Mouse (Mus musculus): Measurements from ENCODE around the gene Kif23.
A peak's percentile ranks its signal among the peaks of the same experiment; 100 is the strongest.

Kif23 gene

DNA sequence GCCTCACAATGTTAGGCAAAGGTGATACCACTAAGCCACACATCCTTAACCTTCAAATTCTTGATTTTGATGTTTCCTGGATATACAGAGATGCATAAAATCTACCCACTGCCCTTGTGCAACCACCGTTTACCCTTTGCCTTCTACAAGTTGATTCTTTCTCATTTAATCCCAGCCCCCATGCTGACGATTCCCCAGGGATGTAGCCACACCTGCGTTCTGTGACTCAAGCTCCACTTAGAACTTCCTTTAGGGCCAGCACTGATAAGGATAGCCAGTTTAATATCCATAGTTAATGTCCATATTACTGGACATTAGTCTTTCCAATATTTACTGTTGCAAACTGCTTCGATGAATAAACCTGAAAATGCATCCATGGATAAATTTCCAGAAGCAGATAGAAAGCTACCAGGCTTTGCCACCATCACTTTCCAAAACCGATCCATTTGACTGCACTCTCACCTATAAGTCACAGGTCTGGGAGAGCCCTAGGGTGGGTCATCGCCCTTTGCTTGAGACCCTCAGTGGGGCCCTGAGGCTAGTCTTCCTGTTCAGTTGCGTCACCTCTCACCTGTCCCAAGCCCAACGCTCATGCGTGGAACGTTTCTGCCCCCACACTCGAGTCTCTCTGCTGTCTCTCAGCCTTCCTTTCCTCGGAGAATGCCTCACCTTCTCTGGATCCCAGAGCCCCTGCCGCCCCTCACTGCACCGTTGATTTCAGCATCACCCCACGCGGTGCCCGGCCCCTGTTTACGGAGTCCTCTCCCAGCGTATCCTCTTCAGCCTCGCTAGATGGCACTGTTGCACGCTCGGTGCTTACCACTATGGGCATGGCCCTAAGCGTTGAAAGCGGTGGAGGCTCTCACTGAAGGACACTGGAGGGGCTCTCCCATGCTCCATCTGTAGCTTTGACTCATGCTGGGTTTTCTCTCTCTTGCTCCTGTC lies 1.1 kb upstream of the Kif23 start:
- peak; percentile 60 to 77 for DNase-seq (ENCODE audit: low spot score in 2 of 2)

DNA sequence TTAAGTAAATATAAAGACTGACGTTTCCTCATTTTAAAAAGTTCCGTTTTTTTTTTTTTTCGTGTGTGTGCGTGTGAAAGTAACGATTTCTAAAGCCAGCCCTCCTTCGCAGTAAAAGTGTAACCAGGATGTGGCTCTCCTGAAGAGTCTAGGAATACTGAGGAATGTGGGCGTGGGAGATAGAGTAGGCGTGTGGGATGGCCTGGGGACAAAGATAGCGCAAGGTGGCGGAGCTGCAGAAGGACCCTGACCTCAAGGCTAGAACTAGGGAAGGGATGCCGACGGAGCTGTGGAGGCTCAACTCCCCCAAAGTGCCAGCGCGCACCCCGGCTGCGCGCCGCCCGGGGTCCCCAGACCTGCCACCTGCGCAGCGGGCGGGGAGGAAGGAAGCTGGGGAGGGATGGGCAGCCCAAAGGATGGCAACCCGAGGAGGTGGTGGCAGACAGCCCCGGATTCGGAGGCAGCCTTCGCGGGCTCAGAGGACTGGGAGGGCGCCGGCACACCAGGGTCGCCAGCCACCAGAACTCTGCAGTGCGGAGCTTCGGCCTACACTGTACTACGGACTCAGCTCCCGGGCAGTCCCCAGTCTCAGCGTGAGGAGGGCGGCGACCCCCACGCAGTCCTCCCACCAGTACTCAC lies 482 bp downstream of the Kif23 start:
- DNase-seq (ENCODE audit: low spot score in 2 of 2) = no peak

DNA sequence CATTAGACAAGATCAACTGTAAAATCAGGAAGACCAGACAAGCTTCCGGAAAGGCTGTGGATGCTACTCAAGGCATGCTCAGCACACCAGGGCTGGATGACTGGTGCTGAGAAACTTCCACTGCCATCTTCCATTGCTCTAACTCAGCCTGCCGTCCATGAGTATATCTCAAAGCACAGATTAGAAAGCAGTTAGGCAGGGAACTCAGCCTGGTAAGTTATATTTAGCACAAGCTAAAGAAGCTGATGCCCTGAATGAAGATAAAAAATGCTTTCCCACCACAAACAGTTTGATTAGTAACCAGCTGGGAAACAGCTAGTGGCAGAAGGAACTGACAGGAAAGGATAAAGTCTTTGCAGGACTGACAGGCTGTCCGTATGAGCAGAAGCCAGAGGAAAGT lies 5.5 kb downstream of the Kif23 start:
- no peak for DNase-seq (ENCODE audit: low spot score in 2 of 2)

DNA sequence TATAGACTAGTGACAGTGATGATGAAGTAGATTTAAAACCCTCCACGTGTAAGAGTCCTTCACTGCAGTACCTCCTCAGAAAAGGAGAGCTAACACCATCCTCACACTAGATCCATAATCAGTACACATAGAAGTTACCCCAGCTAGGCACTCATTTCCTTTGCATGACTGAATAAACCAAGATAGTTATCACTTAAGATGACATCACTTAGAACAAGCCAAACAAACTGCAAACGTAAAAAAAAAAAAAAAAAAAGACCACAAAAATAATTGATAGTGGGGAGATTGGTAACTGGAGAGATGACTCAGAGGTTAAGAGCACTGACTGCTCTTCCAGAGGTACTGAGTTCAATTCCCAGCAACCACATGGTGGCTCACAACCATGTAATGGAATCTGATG lies 13.2 kb downstream of the Kif23 start:
- no peak for DNase-seq (ENCODE audit: low spot score in 2 of 2)

DNA sequence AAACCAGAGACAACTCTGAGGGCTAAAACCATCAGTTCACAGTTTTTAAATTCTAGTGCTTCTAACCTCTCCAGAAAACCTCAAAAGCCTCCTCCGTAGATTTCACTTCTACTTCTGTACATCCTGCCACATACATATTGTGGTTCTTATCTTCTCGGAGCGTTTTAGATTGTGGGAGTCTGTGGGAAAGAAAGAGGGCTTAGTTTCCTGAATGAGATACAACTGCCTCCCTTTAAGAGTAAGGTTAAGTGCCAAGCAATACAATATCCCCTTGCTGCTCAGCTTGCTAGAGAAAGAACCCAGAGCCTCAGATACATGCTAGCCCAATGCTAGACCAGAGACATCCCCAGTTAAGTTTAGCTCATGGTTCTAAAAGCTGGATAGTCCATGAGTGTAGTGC lies 14.6 kb downstream of the Kif23 start:
- no peak for DNase-seq (ENCODE audit: low spot score in 2 of 2)

DNA sequence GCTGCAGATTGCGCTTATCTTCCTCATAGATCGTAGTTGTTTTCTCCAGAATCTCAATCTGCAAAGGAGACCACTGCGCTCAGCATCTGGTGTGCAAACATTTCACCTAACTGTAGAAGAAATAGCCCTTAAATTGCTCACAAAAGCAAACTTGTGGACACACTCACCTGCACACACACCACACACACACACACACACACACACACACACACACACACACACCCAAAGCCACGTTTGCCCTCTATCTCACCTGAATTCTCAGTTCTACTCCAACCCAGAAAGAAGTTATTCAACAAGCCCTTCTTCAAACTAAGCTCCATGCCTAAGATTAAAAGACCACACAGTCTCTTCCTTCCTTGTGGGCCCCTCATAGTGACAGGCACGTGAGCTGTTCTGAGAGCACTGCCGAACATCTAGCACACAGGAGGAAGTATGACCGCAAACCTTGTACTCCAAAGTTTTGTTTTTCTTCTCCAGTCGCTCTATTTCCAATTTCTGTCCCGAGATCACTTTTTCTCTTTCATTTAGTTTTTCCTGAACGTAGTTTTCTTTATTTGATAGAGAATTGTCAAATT lies 21.4 kb downstream of the Kif23 start:
- no peak for DNase-seq (ENCODE audit: low spot score in 2 of 2)

DNA sequence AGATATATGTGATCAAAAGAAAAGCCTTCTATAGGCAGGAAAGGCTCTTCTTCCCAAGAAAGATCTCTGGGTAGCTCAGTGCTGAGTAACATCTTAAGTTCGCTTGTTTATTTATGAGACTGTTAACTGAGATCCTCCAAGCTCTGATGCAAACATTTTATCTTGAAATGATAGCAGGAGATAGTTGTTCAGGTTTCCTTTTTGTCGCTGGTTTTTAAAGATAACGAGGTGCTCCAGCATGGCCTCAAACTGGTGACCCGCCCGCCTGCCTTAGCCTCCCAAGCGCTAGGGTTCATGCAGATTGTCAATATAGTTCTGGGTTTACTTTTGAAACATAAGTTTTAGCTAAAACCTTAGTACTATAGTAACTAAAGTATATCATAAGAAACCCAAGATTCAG lies 26.2 kb downstream of the Kif23 start:
- no peak for DNase-seq (ENCODE audit: low spot score in 2 of 2)

DNA sequence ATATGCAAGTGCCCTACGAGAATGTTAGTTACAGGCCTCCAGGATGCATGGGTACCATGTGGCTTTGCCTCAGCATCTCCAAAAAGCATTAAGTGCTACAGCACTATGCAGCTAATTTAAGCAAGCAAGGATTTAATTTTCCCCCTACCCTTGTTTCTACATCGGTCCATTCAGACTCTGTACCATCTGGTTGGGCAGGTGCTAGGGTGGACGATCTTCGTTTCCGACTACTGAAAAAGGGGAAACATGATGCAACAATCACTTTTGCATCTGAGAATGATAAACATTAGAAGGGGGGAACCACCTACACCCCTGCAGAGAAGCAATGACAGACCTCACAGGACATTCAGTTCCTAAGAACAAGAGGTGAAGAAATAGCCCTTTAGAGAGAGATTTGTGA lies 27.1 kb downstream of the Kif23 start:
- no peak for DNase-seq (ENCODE audit: low spot score in 2 of 2)

DNA sequence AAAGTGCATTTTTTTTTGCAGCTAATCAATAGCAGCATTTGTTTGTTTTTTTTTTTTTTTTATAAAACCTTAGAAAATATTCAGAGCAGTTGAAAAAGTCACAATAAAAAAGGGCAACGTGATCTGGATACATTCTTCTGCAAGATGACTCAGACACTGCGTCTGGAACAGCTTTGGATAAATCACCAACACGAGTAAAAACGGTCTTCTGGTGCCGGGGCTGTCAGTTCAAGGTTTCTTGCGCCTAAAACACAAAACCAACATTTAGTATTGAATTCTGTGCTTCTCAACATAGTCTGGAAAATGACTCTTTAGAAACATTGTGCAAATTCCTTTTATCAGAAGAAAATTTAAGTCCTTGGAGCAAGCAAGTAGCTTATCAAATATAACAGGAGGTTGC lies 29.1 kb downstream of the Kif23 start:
- DNase-seq (ENCODE audit: low spot score in 2 of 2) = no peak

DNA sequence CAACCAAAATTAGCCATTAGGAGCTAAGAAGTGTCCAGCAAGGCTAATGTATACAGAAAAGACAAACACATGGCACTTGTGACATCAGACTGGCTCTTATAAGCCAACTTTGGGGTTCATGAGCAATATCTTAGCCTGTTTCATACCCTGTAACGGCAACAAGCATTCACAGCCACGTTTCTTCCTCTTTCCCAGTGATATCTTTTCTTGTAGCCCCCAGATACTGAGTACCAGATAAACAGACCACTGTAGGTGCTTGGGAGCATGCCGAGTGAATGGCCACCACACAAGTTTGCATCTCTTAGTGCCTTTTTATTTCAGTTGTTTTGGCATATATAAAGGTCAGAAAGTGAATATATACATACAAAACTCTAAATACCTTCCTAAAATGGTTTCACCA lies 29.6 kb downstream of the Kif23 start:
- no peak for DNase-seq (ENCODE audit: low spot score in 2 of 2)

DNA sequence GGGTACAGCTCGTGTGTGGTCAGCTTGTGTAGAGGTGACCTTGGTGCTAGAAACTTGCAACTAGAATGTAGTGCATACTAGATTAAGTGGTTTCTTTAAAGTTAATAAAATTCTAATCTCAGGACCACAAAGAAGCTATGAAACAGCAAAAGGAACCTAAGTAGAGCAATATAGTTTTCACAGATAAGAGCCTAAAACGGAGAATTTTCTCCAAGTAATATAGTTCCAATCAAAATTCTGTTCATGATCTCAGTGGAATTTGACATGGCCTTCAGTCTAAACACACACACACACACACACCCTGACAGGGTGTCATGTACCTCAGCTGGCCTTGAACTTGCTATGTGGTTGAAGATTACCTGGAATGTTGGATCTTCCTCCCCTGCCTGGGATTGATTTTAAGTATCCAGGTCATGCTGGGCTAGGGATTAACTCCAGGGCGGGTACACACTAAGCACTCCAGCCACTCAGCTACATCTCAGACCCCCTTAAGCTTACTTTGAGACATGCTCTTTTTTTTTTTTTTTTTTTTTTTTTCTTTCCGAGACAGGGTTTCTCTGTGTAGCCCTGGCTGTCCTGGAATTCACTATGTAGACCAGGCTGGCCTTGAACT lies 31.1 kb downstream of the Kif23 start:
- no peak for DNase-seq (ENCODE audit: low spot score in 2 of 2)

DNA sequence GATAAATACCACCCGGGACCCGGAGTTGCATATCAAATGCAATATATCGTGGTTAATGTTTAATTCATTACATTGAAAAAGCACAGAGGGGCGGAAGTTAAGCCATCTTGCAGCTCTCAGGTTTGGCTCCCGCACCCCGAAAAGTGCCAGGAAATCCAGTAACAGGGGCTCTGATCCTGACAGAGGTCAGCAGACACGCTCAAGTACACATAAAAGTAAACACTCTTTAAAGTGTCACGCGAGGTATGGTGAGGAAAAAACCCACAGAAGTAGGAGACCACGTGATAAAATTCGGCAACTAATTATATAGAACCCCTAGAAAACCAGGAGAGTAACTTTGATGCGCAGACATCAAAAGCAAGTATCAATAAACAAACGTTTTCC lies 31.7 kb downstream of the Kif23 start:
- DNase-seq (ENCODE audit: low spot score in 2 of 2) = no peak

DNA sequence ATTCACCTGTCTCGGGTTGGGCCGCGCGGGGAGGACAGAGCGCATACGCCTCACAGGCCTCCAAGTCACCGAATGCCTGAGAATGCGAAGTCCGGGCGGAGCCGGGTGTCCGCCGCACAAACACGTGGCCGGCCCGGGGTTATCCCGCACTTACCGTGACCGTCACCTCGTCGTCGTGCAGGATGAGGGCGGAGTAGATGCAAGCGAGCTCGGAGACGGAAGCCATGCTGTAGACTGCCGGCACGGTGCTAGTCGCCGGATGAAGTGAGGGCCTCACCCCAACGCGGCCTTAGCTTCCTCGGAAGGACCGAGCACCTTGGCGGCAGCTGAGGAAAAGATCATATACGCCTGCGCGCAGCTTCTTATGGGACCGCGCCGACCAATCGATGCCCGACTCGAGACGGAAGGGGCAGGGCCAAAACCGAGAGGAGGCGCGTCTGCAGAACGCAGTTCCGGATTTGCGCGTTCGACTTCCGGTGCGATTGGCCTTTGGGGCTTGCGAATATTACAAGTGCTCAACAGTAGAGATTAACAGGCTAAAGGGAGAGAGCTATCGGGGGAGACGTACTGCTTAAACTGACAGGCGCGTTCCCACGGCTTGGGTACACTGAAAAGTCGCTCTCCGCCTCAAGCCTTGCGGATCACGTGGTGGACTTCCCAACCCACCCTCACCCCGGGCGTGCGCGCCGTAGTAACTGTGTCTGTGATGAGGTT lies 32.2 kb downstream of the Kif23 start, which contains the start of gene Rplp1:
Gene Rplp1, minus strand, starts transcription at position 340 of the 714 bp plus-strand sequence.
- DNase-seq (ENCODE audit: low spot score in 2 of 2) = peak; percentile 90 to 92

DNA sequence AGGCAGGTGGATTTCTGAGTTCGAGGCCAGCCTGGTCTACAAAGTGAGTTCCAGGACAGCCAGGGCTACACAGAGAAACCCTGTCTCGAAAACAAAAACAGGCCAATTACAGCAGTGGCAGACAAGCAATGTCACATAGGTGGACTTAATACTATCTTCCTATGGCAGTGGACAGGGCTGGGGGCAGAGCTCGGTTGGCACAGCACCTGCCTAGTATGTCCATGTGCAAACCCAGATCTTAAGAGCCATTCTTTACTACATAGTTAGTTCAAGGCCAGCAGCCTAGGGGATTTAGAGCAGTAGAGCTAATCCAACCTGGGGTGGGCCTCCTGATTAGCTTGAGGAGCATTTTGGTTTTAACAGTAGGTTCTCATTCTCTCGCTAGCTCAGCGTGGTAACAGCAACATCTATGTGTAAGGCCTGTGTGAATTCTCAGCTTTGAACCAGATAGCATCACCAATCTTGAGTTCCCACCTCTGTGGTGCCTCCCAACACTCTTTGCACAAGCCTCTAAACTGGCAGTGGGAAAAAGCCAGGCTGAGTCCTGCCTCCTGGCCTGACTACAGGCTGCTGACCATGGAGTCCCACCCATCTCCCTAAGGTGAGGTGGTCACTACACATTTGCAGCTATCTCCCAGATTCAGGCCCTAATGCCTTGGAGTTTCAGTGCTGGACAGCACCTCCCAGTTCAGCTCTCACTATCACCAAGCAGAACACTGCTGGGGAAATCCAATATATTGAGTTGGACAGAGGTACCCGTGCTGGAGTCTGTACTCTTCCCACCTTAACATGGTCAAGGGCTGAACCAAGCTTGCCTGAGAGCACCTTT lies 35.1 kb downstream of the Kif23 start:
- no peak for DNase-seq (ENCODE audit: low spot score in 2 of 2)

DNA sequence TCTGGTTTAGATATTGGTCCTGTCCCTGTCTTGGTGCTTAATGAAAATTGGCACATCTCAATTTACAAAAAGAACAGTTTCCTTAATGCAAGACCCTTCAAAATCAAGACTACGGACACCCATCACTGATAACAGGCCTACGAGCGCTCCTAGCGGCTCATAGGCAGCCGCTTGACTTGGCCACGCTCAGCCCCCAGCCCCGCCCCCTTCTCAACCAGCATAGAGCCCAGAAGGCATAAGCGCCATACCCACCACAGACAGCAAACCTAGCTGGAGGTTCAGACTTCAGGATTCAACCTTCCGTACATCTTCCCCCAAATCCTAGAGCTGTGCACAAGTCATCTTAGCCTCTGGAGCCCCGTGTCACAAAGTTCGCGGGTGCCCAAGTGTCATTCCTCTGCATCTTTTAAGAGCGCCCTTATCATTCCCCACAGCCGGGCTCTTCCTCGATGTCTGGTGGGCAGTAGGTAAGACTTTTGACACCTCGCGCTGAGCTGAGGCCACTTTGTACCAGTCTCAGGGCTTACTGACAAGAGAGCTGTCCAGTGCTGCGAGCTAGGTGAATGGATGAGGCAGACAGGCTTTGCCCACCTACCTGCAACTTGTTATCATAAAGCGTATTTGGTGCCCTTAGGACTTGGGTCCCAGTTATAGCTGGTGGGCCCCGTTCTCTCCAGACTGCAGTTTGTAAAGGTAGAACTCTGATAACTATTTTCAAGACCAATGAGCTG lies 35.9 kb downstream of the Kif23 start:
- DNase-seq (ENCODE audit: low spot score in 2 of 2) = no peak

DNA sequence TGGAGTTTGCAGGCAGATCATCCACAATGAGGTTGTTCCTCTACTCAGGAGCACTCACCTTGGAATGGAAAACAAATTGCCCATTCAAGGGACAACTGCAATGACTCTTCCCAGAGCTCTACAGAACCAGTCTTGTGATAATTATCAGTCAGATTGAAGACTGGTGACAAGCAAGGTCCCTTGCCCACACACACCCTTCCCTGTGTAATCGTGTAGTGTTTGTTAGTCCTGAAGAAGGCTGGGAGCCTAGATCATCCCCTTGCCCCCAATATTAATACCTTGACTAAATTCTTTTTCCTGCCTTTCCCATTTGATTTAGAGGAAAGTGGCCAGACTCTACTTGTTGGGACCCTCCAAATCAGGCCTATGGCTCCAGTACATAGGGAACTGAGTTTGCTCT lies 36.9 kb downstream of the Kif23 start:
- no peak for DNase-seq (ENCODE audit: low spot score in 2 of 2)

DNA sequence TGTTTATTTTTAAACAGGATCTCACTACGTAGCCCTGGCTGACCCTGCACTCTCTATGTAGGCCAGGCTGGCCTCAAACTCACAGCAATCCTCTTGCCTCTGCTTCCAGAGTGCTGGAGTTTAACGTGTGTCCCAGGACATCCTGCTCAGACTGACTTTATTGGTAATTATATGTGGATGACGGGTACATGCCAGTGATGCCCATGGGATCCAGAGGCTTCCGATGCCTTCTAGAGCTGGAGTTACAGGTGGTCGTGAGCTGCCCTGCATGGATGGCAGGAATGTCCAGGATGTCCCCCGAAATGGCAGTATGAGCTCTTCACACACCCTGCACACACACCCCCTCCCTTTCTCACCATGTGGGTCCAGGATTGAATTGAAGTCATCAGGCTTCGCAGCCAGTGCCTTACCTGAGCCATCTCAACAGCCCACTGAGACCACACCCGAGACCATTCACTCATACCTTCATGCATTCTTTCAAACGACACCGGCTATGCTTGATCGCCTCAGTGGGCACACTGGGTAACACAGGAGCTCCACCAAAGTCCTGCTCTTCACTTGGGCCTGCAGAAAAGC lies 37.7 kb downstream of the Kif23 start:
- DNase-seq (ENCODE audit: low spot score in 2 of 2) = no peak

DNA sequence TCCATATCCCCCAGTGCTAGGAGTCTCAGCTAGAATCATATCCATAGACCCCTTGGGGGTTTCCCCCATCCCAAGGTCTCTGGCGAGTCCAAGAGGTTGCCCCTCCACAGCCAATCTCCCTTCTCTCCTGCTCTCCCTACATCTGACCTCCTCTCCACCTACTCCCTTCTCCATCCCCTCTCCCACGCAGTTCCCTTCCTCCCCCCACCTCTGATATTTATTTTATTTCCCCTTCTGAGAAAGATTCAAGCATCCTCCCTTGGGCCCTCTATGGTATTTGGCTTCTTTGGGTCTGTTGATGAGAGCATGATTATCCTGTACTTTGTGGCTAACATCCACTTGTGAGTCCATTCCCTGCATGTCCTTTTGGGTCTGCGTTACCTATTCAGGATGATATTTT lies 38.2 kb downstream of the Kif23 start:
- no peak for DNase-seq (ENCODE audit: low spot score in 2 of 2)

DNA sequence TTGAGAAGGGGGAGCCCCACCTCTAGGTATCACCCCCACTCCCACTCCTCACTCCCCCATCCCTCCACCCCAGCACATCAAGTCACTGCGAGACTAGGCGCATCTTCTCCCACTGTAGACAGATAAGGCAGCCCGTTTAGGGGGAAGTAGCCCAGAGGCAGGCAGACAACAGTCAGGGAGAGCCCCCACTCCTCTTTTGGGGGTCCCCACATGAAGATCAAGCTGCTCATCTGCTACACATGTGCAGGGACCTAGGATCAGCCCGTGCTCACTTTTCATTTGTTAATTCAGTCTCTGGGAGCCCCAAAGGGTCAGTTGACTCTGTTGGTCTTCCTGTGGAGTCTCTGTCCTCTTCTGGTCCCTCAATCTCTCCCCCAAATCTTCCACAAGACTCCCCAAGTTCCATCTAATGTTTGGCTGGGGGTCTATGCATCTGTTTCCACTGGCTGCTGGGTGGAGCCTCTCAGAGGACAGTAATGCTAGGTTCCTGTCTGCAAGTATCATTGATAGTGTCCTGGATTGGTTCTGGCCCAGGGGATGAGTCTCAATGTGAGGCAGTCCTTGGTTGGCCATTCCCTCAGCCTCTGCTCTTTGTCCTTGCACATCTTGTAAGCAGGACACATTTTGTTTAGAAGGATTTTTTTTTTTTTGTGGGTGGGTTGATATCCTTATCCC lies 38.8 kb downstream of the Kif23 start:
- DNase-seq (ENCODE audit: low spot score in 2 of 2) = no peak

Measured in spleen, postnatal 14 days (tissue).